ENCODE assay signal across 22 mouse cellular contexts in the genomic region with DNA sequence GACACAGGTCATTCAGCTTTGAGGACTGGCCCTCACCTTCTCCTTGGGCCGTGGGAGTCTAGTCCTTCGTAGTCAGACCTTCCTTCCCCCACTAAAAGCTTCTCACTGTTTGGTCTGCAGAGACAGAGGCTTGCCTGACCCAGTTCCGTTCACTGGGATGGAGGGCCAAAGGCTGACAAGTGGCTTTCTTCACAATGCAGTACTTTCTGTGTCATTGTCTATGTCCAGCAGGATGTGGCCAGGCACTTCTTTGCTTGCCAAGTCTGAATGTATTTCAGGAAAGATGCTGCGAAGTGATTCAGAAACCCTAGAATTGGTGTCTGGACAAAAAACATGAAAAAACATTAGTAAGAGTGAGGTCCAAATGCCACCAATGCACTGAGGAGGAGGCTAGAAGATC.
"Had no signal": no experiment of that assay in that cellular context is flagged by ENCODE, and none has a peak within 500 bp of the region (broad histone marks: within the 10 kb centered on the region; RNA-seq: fewer than 3 reads in every experiment).

No protein-coding gene starts in this region.

- H3K4me3 ChIP-seq: liver, embryonic 15.5 days; lung, embryonic 15.5 days; midbrain, embryonic 10.5 days; midbrain, embryonic 12.5 days; midbrain, embryonic 15.5 days; myocyte; neural tube, embryonic 13.5 days; neural tube, embryonic 15.5 days had no signal

- H3K4me2 ChIP-seq: liver, embryonic 15.5 days; lung, embryonic 15.5 days; midbrain, embryonic 12.5 days; midbrain, embryonic 15.5 days; neural tube, embryonic 13.5 days; neural tube, embryonic 15.5 days had no signal

- H3K9me3 ChIP-seq: liver, embryonic 15.5 days; lung, embryonic 15.5 days; midbrain, embryonic 10.5 days; midbrain, embryonic 12.5 days; midbrain, embryonic 15.5 days; neural tube, embryonic 13.5 days; neural tube, embryonic 15.5 days had no signal

- ATAC-seq: liver, postnatal 0 days; lung, postnatal 0 days; midbrain, embryonic 15.5 days had no signal

- H3K9ac ChIP-seq: liver, embryonic 15.5 days; liver, postnatal 0 days; lung, embryonic 15.5 days; midbrain, embryonic 12.5 days; midbrain, embryonic 15.5 days; neural tube, embryonic 13.5 days; neural tube, embryonic 15.5 days had no signal

- H3K27ac ChIP-seq: liver, embryonic 15.5 days; lung, embryonic 15.5 days; macrophage; midbrain, embryonic 10.5 days; midbrain, embryonic 12.5 days; midbrain, embryonic 15.5 days; neural tube, embryonic 13.5 days; neural tube, embryonic 15.5 days had no signal

- H3K36me3 ChIP-seq: midbrain, embryonic 15.5 days had no signal

- H3K27me3 ChIP-seq: liver, embryonic 15.5 days; lung, embryonic 15.5 days; midbrain, embryonic 12.5 days; midbrain, embryonic 15.5 days; neural tube, embryonic 13.5 days; neural tube, embryonic 15.5 days had no signal

- H3K4me1 ChIP-seq: liver, embryonic 15.5 days; lung, embryonic 15.5 days; midbrain, embryonic 10.5 days; midbrain, embryonic 12.5 days; midbrain, embryonic 15.5 days had no signal

- DNase-seq: liver, postnatal 0 days; lung, adult 2 months; lung, postnatal 14 days; lung, postnatal 36 days; retina, postnatal 1 day; right cerebral cortex, adult 18-20 months; right cerebral cortex, postnatal 25 days; right cerebral cortex, postnatal 4 days; spleen, adult 18-20 months; thymus, adult 18-20 months; thymus, postnatal 14 days; thymus, postnatal 36 days had no signal
